In the genomic region with DNA sequence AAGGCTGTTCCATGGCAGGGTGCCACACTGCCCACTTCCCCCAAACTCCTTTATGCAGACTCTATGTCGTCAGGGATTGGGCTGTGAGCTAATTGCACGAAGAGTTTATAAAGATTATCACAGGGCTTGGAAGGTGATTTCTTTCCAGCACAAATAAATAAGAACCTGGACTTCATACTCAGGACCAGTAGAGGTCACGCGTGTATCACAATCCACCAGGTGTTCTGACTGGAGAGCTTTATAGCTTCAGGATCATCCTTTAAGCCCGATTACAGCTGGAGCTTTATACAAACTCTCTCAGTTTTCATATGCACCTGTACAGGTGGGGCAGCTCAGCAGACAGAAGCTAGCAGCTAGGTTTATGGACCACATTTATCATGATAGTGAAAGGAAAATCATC, we compare ENCODE assay signal across 25 mouse cellular contexts.
DNase-seq lines count a peak whose midpoint lies in the region; ATAC-seq and TF ChIP-seq lines count a peak whose summit lies in the region.
"Had no signal": no experiment of that assay in that cellular context is flagged by ENCODE, and none has a peak within 500 bp of the region (broad histone marks: within the 10 kb centered on the region; RNA-seq: fewer than 3 reads in every experiment).

No protein-coding gene starts in this region.

- no peak overlapping the region for H3K4me2 ChIP-seq in forebrain, postnatal 0 days (ENCODE audit: low read depth)
- H3K4me2 ChIP-seq in forebrain, embryonic 15.5 days (replicated peaks): no peak overlapping the region
- H3K4me2 ChIP-seq in liver, postnatal 0 days (ENCODE audit: low read depth, low read length): no peak overlapping the region
- H3K4me2 ChIP-seq: embryonic facial prominence, embryonic 12.5 days; hindbrain, embryonic 15.5 days; intestine, embryonic 15.5 days; liver, embryonic 15.5 days; midbrain, embryonic 13.5 days; stomach, embryonic 15.5 days had no signal

- CTCF ChIA-PET in Patski (lab: Charles Lee): interaction anchor here (0.7 kb wide), 1 partner anchor 36 kb away, joined by 3 read pairs; no protein-coding TSS in a partner anchor

- H3K9me3 ChIP-seq in forebrain, postnatal 0 days (ENCODE audit: low read length): no peaks in the 10 kb centered on the region
- no peaks in the 10 kb centered on the region for H3K9me3 ChIP-seq in forebrain, embryonic 15.5 days
- H3K9me3 ChIP-seq in liver, postnatal 0 days (ENCODE audit: low read length): no peaks in the 10 kb centered on the region
- H3K9me3 ChIP-seq: embryonic facial prominence, embryonic 12.5 days; hindbrain, embryonic 10.5 days; hindbrain, embryonic 15.5 days; intestine, embryonic 15.5 days; liver, embryonic 15.5 days; megakaryocyte, embryonic 14.5 days; midbrain, embryonic 13.5 days; stomach, embryonic 15.5 days had no signal

- in situ Hi-C loops in Patski (cut with MboI; ENCODE audit: low pct_unique_long_range_greater_than_20kb): loop anchor here (10.0 kb wide), 1 partner anchor 766 kb away; no protein-coding TSS in a partner anchor

- H3K27me3 ChIP-seq in forebrain, postnatal 0 days (ENCODE audit: insufficient read depth, low read length): no peaks in the 10 kb centered on the region
- no peaks in the 10 kb centered on the region for H3K27me3 ChIP-seq in forebrain, embryonic 15.5 days
- no peaks in the 10 kb centered on the region for H3K27me3 ChIP-seq in liver, adult 2 months (ENCODE audit: control insufficient read depth, insufficient read depth, low read length)
- no peaks in the 10 kb centered on the region for H3K27me3 ChIP-seq in liver, postnatal 0 days (ENCODE audit: insufficient read depth, low read length)
- no peaks in the 10 kb centered on the region for H3K27me3 ChIP-seq in Patski
- H3K27me3 ChIP-seq: embryonic facial prominence, embryonic 12.5 days; hindbrain, embryonic 15.5 days; intestine, embryonic 15.5 days; liver, embryonic 15.5 days; megakaryocyte, embryonic 14.5 days; midbrain, embryonic 13.5 days; stomach, embryonic 15.5 days had no signal

- POLR2A ChIA-PET in Patski (lab: Charles Lee): interaction anchor here (0.5 kb wide), 2 partner anchors 482 to 1277 kb away, joined by 3 to 5 read pairs; no protein-coding TSS in a partner anchor

- no peaks in the 10 kb centered on the region for H3K79me2 ChIP-seq in liver, adult 2 months (ENCODE audit: control insufficient read depth, insufficient read depth, low read length)

- H3K4me1 ChIP-seq in forebrain, postnatal 0 days (ENCODE audit: insufficient read depth): no peaks in the 10 kb centered on the region
- H3K4me1 ChIP-seq in forebrain, embryonic 15.5 days: peaks cover 2% of the 10 kb centered on the region; the same call in 1 of the 2 replicates
- peaks cover under 1% of the 10 kb centered on the region; the same call in 1 of the 2 replicates for H3K4me1 ChIP-seq in liver, adult 2 months (ENCODE audit: control insufficient read depth, insufficient read depth, low read length)
- H3K4me1 ChIP-seq in liver, postnatal 0 days (ENCODE audit: insufficient read depth): no peaks in the 10 kb centered on the region
- H3K4me1 ChIP-seq: embryonic facial prominence, embryonic 12.5 days; hindbrain, embryonic 10.5 days; intestine, embryonic 15.5 days; liver, embryonic 15.5 days; megakaryocyte, embryonic 14.5 days; midbrain, embryonic 13.5 days; stomach, embryonic 15.5 days had no signal

- no peak for DNase-seq in forebrain, postnatal 0 days
- peak; percentile 3 for DNase-seq in liver, adult 2 months (ENCODE audit: extremely low read depth, low read depth, low spot score)
- no peak for DNase-seq in liver, postnatal 0 days
- DNase-seq in Patski (ENCODE audit: low read depth, low spot score): no peak
- DNase-seq in brain, embryonic 14.5 days (ENCODE audit: low read depth): peak; percentile 57
- no peak for DNase-seq in cerebellum, postnatal 25 days
- DNase-seq: adrenal gland, adult 8-10 months; B cell, adult 2 months; cerebellum, adult 11-12 months; cerebellum, postnatal 14 days; kidney, adult 2 months; liver; lung, postnatal 4 days; right cerebral cortex, postnatal 25 days; thymus, postnatal 14 days had no signal

- no peak for TF ChIP-seq EP300 in liver, postnatal 0 days (IDR thresholded peaks at IDR 0.05; ENCODE audit: low read depth)

- no peak for ATAC-seq in forebrain, postnatal 0 days
- no peak for ATAC-seq in forebrain, embryonic 15.5 days (replicated peaks)
- ATAC-seq in liver, postnatal 0 days: no peak
- ATAC-seq in Patski: no peak
- ATAC-seq: intestine, embryonic 15.5 days; lung, postnatal 0 days; midbrain, embryonic 13.5 days had no signal

- no peak overlapping the region for H3K9ac ChIP-seq in forebrain, postnatal 0 days
- no peak overlapping the region for H3K9ac ChIP-seq in forebrain, embryonic 15.5 days (replicated peaks)
- H3K9ac ChIP-seq in liver, adult 2 months (ENCODE audit: low read depth, low read length): no peak overlapping the region
- H3K9ac ChIP-seq in liver, postnatal 0 days (replicated peaks): no peak overlapping the region
- H3K9ac ChIP-seq: embryonic facial prominence, embryonic 12.5 days; hindbrain, embryonic 15.5 days; intestine, embryonic 15.5 days; liver, embryonic 15.5 days; midbrain, embryonic 13.5 days; stomach, embryonic 15.5 days had no signal

- H3K36me3 ChIP-seq in forebrain, postnatal 0 days (ENCODE audit: insufficient read depth): no peaks in the 10 kb centered on the region
- no peaks in the 10 kb centered on the region for H3K36me3 ChIP-seq in forebrain, embryonic 15.5 days
- H3K36me3 ChIP-seq in liver, adult 2 months (ENCODE audit: control insufficient read depth, insufficient read depth, low read length): no peaks in the 10 kb centered on the region
- H3K36me3 ChIP-seq in liver, postnatal 0 days (replicated peaks; ENCODE audit: insufficient read depth, low read length): no peaks in the 10 kb centered on the region
- H3K36me3 ChIP-seq: embryonic facial prominence, embryonic 12.5 days; hindbrain, embryonic 10.5 days; hindbrain, embryonic 15.5 days; intestine, embryonic 15.5 days; liver, embryonic 15.5 days; midbrain, embryonic 13.5 days; stomach, embryonic 15.5 days had no signal

- peak; percentile 27; the same call in 1 of the 2 replicates for TF ChIP-seq CTCF in forebrain, postnatal 0 days (IDR thresholded peaks at IDR 0.05; ENCODE audit: low read depth)
- no peak for TF ChIP-seq CTCF in liver, adult 2 months (IDR thresholded peaks at IDR 0.05; ENCODE audit: low read depth, low read length)
- TF ChIP-seq CTCF in liver, postnatal 0 days (IDR thresholded peaks at IDR 0.05; ENCODE audit: low read depth): no peak
- peak; percentile 18 for TF ChIP-seq CTCF in Patski (IDR thresholded peaks at IDR 0.05)
- peak; percentile 28; the same call in 1 of the 2 replicates for TF ChIP-seq CTCF in brain, embryonic 14.5 days (IDR thresholded peaks at IDR 0.05; ENCODE audit: borderline replicate concordance, extremely low read depth, insufficient read depth, insufficient read length)

- H3K4me3 ChIP-seq in forebrain, postnatal 0 days (ENCODE audit: low read depth, low read length): no peak overlapping the region
- no peak overlapping the region for H3K4me3 ChIP-seq in forebrain, embryonic 15.5 days
- no peak overlapping the region for H3K4me3 ChIP-seq in liver, adult 2 months (ENCODE audit: insufficient read depth, low read depth, low read length)
- no peak overlapping the region for H3K4me3 ChIP-seq in liver, postnatal 0 days (ENCODE audit: low read depth, low read length)
- H3K4me3 ChIP-seq: embryonic facial prominence, embryonic 12.5 days; hindbrain, embryonic 10.5 days; hindbrain, embryonic 15.5 days; intestine, embryonic 15.5 days; liver, embryonic 15.5 days; megakaryocyte, embryonic 14.5 days; midbrain, embryonic 13.5 days; stomach, embryonic 15.5 days had no signal

- 60% methylated on average over 5 of the region's 5 CpGs for WGBS in forebrain, postnatal 0 days
- 69% methylated on average over 5 of the region's 5 CpGs for WGBS in forebrain, embryonic 15.5 days
- WGBS in liver, adult 2 months: 66% methylated on average over 5 of the region's 5 CpGs
- 63% methylated on average over 5 of the region's 5 CpGs for WGBS in liver, postnatal 0 days (ENCODE audit: insufficient replicate concordance)

- no peak for TF ChIP-seq POLR2A in liver, adult 2 months (IDR thresholded peaks at IDR 0.05; ENCODE audit: extremely low read depth, insufficient read depth, low read length)
- no peak for TF ChIP-seq POLR2A in brain, embryonic 14.5 days (IDR thresholded peaks at IDR 0.05; ENCODE audit: borderline replicate concordance, extremely low read depth, insufficient read depth, insufficient read length, poor library complexity, severe bottlenecking)

- no peak overlapping the region for H3K27ac ChIP-seq in forebrain, postnatal 0 days (ENCODE audit: low read depth, low read length)
- no peak overlapping the region for H3K27ac ChIP-seq in forebrain, embryonic 15.5 days (replicated peaks)
- H3K27ac ChIP-seq in liver, adult 2 months (replicated peaks; ENCODE audit: insufficient read depth, low read depth, low read length): no peak overlapping the region
- no peak overlapping the region for H3K27ac ChIP-seq in liver, postnatal 0 days (ENCODE audit: low read depth)
- H3K27ac ChIP-seq: embryonic facial prominence, embryonic 12.5 days; hindbrain, embryonic 10.5 days; hindbrain, embryonic 15.5 days; intestine, embryonic 15.5 days; liver, embryonic 15.5 days; midbrain, embryonic 13.5 days; stomach, embryonic 15.5 days had no signal

Comparison
In these comparisons a context has a peak if more than half of its experiments do, and no peak if none do; other contexts are left out.
1. DNase-seq: peak in liver, adult 2 months (single experiment) and brain, embryonic 14.5 days (single experiment); none in forebrain, postnatal 0 days (single experiment), liver, postnatal 0 days (single experiment), Patski (single experiment) and cerebellum, postnatal 25 days (0 of 2).
2. CTCF ChIP-seq: peak in forebrain, postnatal 0 days (single experiment), Patski (single experiment) and brain, embryonic 14.5 days (single experiment); none in liver, adult 2 months (single experiment) and liver, postnatal 0 days (single experiment).